ENCODE assay signal across 20 mouse cellular contexts in the genomic region with DNA sequence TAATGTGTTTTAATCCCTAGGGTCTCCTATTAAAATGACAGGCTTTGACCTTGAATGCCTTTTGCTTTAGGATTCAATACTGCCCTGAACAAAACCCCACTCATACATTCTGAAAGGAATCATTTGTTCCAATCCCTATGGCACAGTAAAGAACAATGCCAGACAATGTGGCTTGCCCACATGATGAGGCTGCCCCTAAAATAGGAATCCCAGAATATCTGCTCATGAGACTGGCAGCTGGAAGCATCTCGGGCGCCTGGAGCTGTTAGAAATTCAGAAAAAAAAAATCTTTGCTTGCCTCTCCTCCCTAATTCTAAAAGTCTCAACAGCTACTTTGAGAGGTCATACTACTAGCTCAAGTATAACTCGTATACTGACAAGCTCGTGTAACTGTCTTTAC.
A peak's percentile ranks its signal among the peaks of the same experiment; 100 is the strongest.
DNase-seq lines count a peak whose midpoint lies in the region; ATAC-seq and TF ChIP-seq lines count a peak whose summit lies in the region.
"Had no signal": no experiment of that assay in that cellular context is flagged by ENCODE, and none has a peak within 500 bp of the region (broad histone marks: within the 10 kb centered on the region; RNA-seq: fewer than 3 reads in every experiment).

No protein-coding gene starts in this region.

- H3K9ac ChIP-seq in heart, embryonic 12.5 days: no peak overlapping the region
- H3K9ac ChIP-seq: forebrain, embryonic 12.5 days; midbrain, embryonic 15.5 days; neural tube, embryonic 15.5 days had no signal

- no peak overlapping the region for H3K27ac ChIP-seq in heart, embryonic 12.5 days (ENCODE audit: poor library complexity, severe bottlenecking)
- peak overlapping the region; percentile 84 for H3K27ac ChIP-seq in left cerebral cortex, adult 2 months
- H3K27ac ChIP-seq: forebrain, embryonic 12.5 days; kidney, postnatal 0 days; midbrain, embryonic 15.5 days; neural tube, embryonic 15.5 days had no signal

- no peak for TF ChIP-seq CTCF in left cerebral cortex, adult 2 months (IDR thresholded peaks at IDR 0.05)

- peaks cover 8% of the 10 kb centered on the region; the same call in 1 of the 2 replicates for H3K4me1 ChIP-seq in heart, embryonic 12.5 days (replicated peaks)
- H3K4me1 ChIP-seq: forebrain, embryonic 12.5 days; midbrain, embryonic 15.5 days had no signal

- H3K4me3 ChIP-seq in heart, embryonic 12.5 days: no peak overlapping the region
- no peak overlapping the region for H3K4me3 ChIP-seq in left cerebral cortex, adult 2 months
- H3K4me3 ChIP-seq: forebrain, embryonic 12.5 days; megakaryocyte, embryonic 14.5 days; midbrain, embryonic 15.5 days; neural tube, embryonic 15.5 days had no signal

- intact Hi-C loops in left cerebral cortex, adult 2 months (cut with DNase I): loop anchor here (2.0 to 10.0 kb wide), 6 partner anchors 50 to 705 kb away; no protein-coding TSS in a partner anchor

- DNase-seq in heart, adult 9 months (ENCODE audit: low spot score in 2 of 2): peak; percentile 7 to 18
- DNase-seq in brain, adult 2 months (ENCODE audit: low read depth, low spot score): peak; percentile 81
- DNase-seq in left cerebral cortex, adult 2 months (ENCODE audit: extremely low spot score in 1 of 2, low spot score in 2 of 2): peak in 1 of 2 experiments; percentile 19
- DNase-seq in right cerebral cortex, postnatal 14 days: peak; percentile 7
- no peak for DNase-seq in urinary bladder, postnatal 36 days (ENCODE audit: low spot score in 2 of 2)
- no peak for DNase-seq in urinary bladder, postnatal 4 days (ENCODE audit: low spot score in 2 of 2)
- DNase-seq: cerebellum, adult 9-10 months; gastrocnemius, postnatal 36 days; kidney, adult 18-20 months; lung, adult 18-20 months; lung, postnatal 14 days; spleen, adult 18-20 months; thymus, postnatal 4 days had no signal

- no peak overlapping the region for H3K4me2 ChIP-seq in heart, embryonic 12.5 days
- H3K4me2 ChIP-seq: forebrain, embryonic 12.5 days; liver, embryonic 11.5 days; midbrain, embryonic 15.5 days; neural tube, embryonic 15.5 days had no signal

- no peaks in the 10 kb centered on the region for H3K27me3 ChIP-seq in heart, embryonic 12.5 days (replicated peaks)
- H3K27me3 ChIP-seq: forebrain, embryonic 12.5 days; midbrain, embryonic 15.5 days; neural tube, embryonic 15.5 days had no signal

- no peak for ATAC-seq in heart, embryonic 12.5 days (ENCODE audit: insufficient number of reproducible peaks, low FRiP score)
- ATAC-seq: midbrain, embryonic 15.5 days had no signal

- 79% methylated on average over 4 of the region's 4 CpGs for WGBS in heart, embryonic 12.5 days

- H3K9me3 ChIP-seq in heart, embryonic 12.5 days (replicated peaks): no peaks in the 10 kb centered on the region
- H3K9me3 ChIP-seq: forebrain, embryonic 12.5 days; megakaryocyte, embryonic 14.5 days; midbrain, embryonic 15.5 days; neural tube, embryonic 15.5 days had no signal

- no peaks in the 10 kb centered on the region for H3K36me3 ChIP-seq in heart, embryonic 12.5 days
- H3K36me3 ChIP-seq: forebrain, embryonic 12.5 days; midbrain, embryonic 15.5 days; neural tube, embryonic 15.5 days had no signal

Comparison
In these comparisons a context has a peak if more than half of its experiments do, and no peak if none do; other contexts are left out.
1. DNase-seq: peak in heart, adult 9 months (2 of 2), brain, adult 2 months (single experiment) and right cerebral cortex, postnatal 14 days (single experiment); none in urinary bladder, postnatal 36 days (0 of 2) and urinary bladder, postnatal 4 days (0 of 2).